Mouse (Mus musculus) adrenal gland, adult 18-20 months (tissue): ENCODE measurements at regions not wholly inside any gene's neighbourhood (a gene's known extent, or its start where the extent isn't known, plus 50 kb on each side); places are given as distances from the start of the nearest gene placed in this dataset.
"Not testable (repeated sequence)": the region's sequence is repeated elsewhere in the genome, so short reads cannot be mapped to it uniquely, and the experiment has no call there.

Experiments
- DNase-seq, 2 experiments: peaks; one replicate each; pipeline ENCODE4 v3.0.0; 2021 to 2022; ENCODE audit warnings: low spot score in 2 of 2

DNA sequence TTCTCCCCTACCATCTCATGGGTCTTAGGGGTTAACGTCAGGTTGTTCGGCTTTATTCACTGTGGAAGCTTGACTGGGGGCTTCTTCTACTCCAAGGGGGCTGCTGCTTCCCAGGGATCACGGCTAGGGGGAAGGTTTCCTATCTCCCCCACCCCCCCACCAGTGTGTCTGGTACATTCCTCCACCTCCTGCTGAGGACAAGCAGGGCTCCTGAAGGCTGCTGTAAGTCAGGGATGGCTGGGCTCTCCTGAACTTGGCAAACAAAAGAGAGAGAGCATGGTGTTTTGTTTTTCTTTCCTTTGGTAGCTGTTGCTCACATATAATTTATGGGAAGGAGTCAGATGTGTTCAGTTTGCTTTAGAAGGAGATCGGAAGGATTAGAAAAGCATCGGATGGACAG is 54.7 kb upstream of the Commd3 start:
- DNase-seq, result no peak

DNA sequence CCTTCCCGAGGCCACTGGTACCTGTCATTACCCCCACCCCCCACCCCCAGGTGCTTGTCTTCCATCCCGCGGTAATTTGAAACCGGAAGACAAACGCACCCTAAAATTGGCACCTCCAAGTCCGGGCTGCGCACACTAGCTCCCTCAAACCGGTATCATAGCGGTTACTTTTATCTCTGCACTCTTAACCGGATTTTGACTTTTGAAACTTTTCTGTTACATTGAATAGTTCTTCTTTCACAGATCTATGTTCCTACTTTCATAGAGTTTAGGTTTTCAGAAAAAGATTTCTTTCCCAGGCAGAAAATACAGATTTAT is 62.4 kb upstream of the Commd3 start:
- DNase-seq, result no peak

DNA sequence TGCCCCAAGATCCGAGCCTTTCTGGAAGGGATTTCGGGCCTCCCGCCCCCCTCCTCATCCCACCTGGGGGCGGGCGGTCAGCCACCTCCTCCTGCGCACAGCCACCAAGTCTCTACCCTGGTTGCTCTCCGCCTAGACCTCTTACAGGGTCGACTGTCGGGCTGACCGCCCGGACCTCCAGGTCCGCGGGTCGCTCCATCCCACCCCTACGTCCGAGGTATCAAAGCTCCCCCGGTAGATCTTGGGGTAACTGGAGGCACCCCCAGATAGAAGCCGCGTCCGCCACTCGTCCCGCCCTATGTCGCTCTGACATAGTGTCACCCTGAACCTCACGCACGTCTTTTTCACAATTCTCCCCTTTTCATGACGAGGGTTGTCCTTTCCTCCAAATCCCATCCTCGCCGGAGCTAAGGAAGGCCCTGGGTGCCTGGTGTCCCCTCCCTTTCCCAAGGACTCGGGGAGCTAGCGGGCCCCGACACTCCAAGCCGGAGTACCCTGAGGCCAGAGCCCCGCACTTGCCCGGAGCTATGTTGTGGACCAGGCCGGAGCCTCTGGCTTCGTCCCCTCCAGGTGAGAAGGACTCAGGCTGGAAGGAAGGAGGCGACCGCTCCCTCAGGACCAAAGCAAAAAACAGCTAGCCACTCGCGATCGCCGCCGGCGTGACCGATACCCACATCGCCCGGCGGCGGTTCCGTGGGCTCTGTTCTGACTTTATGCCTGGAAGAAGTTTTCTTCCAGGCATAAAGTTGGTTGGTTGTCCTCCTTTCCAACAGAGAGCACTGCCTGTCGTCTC is 62.9 kb upstream of the Commd3 start:
- peak in 1 of 2 experiments; percentile 26 for DNase-seq

DNA sequence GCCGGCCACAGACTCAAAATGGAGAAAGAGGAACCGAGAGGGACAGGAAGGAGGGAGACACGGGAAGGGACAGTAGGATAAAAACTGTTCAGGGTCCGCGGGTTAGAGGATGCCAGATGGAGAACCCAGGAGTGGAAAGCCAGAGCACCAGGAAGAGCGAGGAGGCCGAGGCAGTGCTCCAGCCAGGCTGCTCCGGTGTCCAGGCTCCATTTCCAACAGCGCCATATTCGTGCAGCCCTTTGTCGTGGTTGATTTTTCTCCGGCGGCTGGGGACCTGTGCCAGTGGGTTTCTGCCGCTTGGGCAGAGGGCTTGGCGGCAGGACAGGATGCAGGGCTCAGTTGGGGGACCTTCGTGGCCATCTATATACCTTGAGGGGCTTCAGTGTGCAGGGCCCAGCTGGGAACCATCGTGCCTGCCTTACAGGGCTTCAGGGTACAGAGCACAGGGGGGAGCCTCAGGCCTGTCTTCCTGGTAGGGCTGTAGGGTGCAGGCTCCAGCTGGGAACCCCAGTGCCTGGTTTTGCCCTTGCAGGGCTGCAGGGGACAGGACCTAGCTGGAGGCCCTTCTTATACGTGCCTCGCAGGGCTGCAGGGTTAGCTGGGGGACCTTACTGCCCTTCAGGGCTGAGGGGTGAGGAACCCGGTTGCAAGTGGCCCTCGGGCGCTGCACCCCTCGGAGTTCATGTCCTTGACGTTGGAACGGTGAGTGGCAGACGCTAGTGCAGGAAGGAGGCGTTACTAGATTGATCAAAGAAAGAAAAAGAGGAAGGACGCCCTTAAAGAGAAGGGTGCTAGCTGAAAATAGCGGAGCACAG is 63.7 kb upstream of the Commd3 start:
- peak; percentile 20 to 24 for DNase-seq

DNA sequence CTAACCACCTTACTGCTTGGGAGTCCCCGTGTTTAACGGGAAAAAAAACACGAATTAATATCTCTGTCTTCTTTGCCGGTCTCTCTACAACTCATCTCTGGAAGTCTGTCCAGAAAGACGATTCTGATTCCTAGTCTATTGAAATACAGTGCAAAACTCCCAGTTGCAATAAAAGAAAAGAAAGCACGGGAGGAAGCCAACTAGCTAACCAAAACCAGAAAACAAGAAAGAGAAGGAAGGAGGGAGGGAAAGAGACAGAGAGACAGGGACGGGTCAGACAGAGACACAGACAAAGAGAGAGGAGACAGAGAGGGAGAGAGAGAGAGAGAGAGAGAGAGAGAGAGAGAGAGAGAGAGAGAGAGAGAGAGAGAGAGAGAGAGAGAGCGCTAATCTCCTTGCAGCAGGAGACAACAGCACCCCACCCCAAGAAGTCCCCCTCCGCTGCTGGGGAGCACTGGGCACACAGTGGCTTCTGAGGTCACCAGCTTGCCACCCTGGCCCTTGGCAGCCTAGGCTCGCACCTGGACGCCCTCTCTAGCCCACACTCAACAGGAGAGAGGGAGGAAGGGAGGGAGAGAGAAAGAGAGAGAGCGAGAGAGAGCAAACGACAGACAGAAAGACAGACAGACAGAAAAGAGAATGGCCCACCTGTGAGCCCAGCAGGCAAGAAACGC is 64.5 kb upstream of the Commd3 start:
- no peak for DNase-seq

DNA sequence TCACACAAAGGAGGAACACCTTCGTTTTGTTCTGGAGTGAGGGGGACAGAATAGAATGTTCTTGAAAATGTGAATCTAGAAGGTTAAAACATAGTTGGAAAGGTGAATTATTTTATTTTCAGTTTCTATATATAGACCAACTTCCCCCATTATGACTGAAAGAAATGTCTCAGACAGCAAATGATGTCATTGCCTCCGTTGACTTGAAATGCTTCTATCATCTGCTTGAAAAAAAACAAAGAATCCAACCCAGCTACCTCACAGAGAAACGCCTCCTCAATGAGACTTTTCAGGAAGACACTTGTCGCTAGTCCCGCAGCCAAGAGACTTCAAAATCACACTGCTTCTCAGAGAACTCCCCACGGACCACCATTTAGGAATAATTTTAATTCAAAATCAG is 65.1 kb upstream of the Commd3 start:
- DNase-seq, result no peak

DNA sequence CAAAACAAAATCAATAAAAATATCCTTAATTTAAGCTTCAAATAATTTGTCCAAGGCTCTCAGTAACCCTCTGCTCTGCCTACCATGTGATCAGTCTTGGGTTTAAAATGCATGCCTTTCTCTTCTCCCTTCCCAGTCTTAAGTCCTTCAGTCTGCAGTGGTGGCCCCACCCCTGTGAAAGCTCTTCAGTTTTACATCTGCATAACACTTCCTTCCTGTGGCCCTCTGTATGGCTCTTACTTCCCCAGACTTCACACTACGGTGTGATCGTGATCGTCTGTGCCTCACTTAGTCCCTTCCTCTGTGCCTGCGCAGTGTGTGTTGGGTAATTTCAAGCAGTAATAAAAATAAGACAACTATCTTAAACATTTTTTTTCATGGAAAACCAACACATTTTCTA is 80.0 kb upstream of the Commd3 start:
- DNase-seq, result no peak

DNA sequence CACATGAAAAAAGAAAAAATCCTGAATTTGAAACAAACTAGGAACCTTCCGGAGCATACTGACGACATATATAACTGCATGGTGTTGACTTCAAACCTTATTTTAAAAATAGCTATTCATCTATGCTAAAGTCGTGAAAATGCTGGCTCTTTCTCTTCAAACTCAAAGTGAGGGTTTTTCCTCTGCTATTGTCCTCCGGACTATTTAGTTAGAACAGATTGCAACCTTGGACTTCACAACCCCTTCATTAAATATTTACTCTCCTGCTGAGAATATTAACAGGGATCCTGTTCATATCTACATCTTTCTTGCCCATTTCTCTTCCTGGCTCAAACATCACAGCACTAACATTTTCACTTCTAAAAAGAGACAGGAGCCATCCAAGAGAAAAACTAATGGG is 84.0 kb upstream of the Commd3 start:
- no peak for DNase-seq

DNA sequence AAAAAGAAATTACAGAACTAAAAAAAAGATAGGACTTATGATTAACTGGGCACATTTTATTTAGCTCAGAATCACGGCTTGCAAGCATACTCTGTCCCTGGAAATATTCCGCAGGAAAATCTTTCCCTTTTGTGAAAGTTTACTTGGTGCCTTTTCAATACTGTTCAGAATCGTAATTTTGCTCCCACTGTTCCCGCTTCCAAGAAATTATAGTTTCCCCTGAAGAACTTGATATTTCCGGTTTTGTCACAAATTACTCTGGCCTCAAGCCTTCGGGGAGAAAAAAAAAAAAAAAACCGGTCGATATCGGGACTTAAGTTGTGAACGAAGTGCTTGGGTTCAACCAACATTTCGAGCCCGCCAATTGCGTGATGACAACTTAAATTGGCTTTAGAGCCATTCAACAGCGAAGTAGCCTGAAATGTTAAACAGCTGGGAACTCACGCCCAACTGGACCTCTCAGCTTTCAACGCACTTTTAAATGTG is 84.4 kb upstream of the Commd3 start:
- no peak for DNase-seq

DNA sequence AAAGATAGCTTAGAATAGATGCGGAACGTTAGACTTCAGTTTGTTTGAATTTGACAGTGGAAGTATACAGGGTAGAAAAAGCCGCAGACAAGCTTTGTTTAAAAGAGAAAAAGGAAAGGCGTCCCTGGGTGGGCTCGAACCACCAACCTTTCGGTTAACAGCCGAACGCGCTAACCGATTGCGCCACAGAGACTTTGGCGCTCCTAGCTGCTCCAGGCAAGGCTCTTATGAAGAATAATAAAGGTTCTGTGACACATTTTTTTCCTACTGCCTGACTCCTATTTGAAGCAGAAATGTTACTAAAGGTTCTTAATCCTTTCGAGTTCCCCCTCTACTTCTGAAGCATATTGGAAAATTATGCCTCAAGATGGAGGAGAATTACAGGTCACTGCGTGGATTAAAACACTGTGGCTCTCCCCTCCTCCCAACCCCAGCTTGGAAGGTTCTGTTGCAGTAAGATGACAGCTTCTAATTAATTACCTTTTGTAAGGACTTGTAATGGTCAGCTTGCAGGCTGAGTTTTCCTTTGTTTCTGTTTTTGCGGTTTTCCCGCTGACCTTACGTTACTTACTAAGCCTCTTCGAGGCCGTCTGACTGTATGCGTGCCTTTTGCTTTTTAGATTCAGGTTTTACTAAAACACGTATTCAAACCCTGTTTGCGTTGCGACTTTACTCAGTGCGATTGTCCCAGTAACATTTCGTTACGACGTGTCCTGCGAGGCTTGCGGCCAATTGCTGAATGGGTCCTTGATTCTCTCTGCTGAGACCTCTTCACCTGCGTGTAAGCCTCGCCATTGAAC is 85.1 kb upstream of the Commd3 start:
- DNase-seq, result peak; percentile 79 to 89

DNA sequence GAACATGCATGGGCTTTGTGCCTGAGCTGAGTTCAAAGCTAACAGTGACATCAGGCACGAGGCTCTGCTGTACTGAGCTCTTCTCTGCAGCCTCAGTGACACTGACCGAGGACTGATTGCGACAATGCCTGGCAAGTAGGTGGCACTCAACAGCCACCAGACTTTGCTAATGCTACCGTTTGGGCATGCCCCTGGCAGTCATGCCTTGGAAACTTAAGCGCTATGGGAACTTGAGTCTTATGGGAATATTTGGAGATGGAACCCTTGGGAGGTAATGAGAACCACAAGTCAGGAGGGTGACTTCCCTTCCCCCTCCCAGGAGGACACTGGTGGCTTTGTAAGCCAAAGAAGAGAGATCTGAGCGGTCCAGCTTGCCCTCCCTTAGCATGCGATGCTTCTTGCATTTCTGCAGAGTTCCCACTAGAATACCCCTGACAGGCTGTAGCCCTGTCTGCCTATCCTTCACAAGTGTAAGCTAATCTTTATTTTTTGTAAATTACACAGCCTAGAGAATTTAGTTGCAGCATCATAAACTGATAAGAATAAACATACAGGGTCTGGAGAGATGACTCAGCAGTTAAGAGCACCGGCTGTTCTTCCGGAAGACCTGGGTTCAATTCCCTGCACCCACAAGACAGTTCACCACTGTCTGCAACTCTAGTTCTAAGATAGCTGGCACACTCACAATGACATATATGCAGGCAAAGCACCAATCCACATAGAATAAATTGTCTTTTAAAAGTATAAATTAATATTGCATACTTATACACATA is 86.4 kb upstream of the Commd3 start:
- DNase-seq, result no peak

DNA sequence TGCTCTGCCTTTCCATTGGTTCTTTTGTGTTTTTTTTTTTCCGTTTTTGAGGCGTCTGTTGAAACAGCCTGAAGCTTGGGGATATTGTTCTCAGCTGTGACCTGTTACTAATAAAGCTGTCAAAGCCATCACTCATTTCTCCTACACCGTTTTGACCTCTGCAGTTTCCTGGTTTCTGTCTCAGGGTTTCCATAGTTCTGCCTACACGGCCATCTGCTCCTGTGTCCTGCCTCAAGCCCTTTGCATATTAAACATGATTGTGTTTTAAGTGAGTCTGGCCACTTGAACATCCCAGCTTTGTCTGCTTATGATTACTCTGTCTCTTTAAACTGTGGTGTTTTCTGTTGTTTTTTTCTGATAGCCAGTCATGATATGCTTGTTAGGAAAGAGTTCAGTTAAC is 114.1 kb upstream of the Commd3 start:
- DNase-seq, result no peak

DNA sequence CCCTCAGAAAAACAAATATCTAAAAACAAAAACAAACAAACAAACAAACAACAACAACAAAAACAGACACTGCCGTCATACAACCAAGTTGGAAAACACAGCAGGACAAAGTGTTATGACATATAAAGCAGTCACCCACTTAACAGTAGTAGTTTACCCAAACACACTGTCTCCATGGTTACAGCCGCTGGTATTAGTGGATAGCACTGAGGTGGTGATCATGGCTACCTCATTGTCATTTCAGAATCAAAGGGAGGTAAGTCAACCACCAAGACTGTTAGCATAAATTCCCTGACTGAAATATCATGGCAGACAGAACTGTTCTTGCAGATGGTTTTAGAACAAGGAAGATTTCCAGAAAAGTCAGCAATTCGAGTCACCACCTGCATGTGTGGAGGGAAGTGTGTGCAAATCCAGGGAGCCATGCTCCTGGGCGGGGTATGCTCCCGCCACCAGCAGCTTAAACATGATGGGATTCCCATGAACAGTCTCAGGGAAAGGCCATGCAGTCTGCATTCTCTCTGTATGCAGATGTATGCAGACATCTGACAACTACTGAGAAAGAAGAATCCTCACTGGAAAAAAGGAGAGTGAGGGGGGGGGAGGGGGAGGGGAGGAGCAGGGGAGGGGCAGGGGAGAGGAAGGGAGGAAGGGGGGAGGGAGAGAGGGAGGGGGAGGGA is 124.1 kb upstream of the Commd3 start:
- no peak for DNase-seq

DNA sequence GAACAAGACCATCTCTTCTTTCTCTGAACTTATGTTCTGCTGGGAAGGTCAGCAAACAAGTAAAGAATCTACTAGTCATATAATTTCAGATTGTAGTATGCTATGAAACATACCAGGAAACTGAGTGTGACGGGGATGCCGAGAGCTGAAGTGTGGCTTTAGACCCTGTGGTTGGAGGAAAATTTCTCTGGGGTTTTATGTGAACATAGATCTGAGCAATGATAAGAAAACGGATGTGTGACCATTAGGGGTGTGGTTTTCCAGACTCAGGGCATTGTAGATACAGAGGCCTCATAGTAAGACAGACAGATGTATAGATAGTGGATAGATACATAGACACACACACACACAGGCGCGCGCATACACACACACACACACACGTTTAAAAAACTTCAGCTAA is 131.8 kb upstream of the Dnajc1 start:
- no peak for DNase-seq

DNA sequence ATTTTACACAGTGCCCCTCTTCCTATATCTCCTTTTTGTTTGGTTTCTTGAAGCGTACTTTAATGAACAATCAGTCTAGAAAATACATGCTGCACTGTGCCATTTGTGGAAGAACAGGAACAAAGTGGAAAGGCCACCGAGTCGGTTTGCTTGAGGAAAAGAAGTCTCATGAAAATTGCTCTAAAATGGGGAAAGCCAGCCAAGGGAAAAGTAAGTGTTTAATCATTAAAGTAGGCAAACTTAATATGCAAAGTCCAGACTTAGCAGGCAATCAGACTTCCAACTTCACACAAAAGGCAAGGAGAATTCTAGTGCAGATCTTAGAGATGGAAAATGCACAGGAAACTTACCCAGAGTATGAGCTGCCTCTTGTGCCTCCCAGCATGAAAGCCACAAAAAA is 131.3 kb upstream of the Dnajc1 start:
- DNase-seq, result no peak

DNA sequence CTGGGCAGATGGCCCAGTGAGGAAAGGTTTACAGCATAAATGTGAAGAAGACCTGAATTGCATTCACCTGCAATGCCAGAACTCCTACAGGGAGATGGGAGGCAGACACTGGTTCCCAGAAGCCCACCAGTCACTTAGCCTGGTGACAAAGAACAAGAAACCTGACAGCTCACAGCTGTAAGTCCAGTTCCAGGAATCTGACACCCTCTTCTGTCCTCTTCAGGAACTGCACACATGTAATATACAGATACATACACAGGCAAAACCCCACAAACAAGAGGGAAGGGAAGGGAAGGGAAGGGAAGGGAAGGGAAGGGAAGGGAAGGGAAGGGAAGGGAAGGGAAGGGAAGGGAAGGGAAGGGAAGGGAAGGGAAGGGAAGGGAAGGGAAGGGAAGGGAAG is 120.8 kb upstream of the Dnajc1 start:
- DNase-seq, result no peak

DNA sequence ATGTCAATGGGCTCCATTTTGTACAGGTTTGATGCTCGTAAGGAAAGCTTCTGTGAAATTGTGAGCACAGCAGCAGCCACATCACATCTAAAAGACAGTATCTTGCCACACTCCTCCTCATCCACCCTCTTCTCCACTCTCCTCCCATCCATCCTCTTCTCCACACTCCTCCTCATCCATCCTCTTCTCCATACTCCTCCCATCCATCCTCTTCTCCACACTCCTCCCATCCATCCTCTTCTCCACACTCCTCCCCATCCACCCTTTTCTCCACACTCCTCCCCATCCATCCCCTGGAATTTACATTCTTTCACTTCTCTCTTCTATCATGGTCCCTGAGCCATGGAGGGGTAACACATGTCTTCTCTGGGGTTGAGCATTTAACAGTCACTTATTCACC is 116.7 kb upstream of the Dnajc1 start:
- DNase-seq, result no peak

DNA sequence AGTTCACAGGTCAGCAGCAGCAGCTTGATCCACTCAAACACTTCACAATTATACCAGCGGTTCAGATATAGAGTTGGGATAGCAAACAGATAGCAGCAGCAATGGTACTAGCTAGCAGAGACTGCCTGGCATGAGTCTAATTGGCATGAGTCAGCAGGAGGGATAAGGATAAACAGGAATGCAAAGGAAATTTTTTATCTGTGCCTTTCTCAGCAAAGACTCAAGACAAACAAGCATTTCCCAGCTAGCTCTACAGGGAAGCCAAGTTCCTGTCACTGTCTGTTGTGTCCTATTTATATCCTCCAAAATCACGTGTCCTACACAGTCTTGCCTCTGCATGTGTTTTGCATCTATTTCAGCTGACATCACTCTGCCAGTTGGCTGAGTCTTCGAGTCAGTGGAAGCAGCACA is 80.7 kb upstream of the Dnajc1 start:
- no peak for DNase-seq

DNA sequence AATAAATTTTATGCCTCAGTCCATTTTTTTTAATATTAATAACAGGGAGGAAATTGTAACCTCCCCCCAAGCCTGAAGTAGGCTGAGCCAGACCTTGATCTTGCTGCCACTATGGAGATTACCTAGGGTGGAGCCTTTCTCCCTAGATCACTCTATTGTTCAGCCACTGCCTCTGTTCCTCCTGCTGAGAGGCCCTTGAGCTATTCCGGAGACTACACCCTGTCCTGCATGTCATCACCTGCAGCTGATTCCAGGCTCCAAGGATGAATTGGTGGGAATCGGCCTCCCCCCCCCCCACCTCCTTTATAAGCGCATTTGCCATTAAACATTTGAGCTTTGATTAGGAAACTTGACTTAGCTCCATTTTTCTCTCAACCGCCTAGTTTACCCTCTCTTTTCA is 68.3 kb upstream of the Dnajc1 start:
- DNase-seq, result no peak

DNA sequence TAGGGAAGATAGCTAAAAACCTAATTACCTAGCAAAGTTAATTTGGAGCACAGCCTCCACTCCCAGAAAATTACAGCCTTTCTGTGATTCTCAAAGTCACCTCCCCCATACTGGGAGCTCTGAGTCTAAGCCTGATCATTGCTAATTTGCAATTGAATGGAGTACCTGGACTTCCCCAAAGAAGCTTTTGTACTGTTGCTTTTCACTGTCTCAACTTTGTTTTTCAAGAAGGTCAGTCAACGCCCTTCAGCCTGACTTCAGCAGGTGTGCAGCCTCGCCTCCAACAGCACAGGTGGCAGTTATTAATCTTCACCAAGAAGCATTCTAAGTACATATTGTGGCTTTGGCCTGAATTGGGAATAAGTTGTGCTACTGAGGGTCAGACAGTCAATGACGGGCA is 67.7 kb upstream of the Dnajc1 start:
- DNase-seq, result not testable (repeated sequence)
